Mouse (Mus musculus) hematopoietic stem cell, adult 5-6 weeks (primary cell): ENCODE results near the gene Lrrc19. TPM values are rescaled to one million over a fixed set of nuclear protein-coding genes. Genes with fewer than 3 reads are reported as not detected.

ENCODE experiments used
- ATAC-seq, 2 experiments: fragments of 125-278 bp in 1 of 2; replicated peaks in 1 of 2; 2 replicates each; pipeline ENCODE4 v1.8.0; 2016 to 2017; ENCODE audit warnings: inconsistent platforms in 2 of 2, mild to moderate bottlenecking in 2 of 2, moderate number of reproducible peaks in 2 of 2, low read depth in 1 of 2, moderate TSS enrichment in 1 of 2; ENCODE audit not compliant: low FRiP score in 2 of 2, poor library complexity in 2 of 2, severe bottlenecking in 2 of 2, insufficient read depth in 1 of 2, low TSS enrichment in 1 of 2
- total RNA-seq: library from RNA; stranded (forward); fragments of 172-1452, 232-1000 nt; gene quantifications from 2 replicates; pipeline ENCODE4 v1.2.3, GENCODE M21; 2017

The Lrrc19 gene
- total RNA-seq, 1 experiment from 2014 or later = not detected

GRCm38 (mm10) chr4:94603031-94603629 is 46.8 kb downstream of the Lrrc19 start, which contains the start of gene Plaa:
TSS of gene Plaa (minus strand) at chr4:94603244.
- peak; percentile 97 to 98 for ATAC-seq

GRCm38 (mm10) chr4:94602496-94603030 is 47.4 kb downstream of the Lrrc19 start:
- peak; percentile 4 to 31; a peak in 3 of 4 replicates for ATAC-seq

- ATAC-seq = no peak
These were observed 48.5 kb downstream of the Lrrc19 start for GRCm38 (mm10) chr4:94601395-94601794.

- no peak for ATAC-seq
These were observed 57.2 kb downstream of the Lrrc19 start for GRCm38 (mm10) chr4:94592709-94593108.

- no peak for ATAC-seq
These were observed 58.1 kb downstream of the Lrrc19 start for GRCm38 (mm10) chr4:94591765-94592381.

Other genes starting within 250 kb of the Lrrc19 start
- gene Gm10306, start 93.6 kb downstream of the Lrrc19 start, total RNA-seq = not detected in 2 replicates
- gene Caap1, start 93.3 kb downstream of the Lrrc19 start, total RNA-seq = 22.0 and 30.4 TPM in 2 replicates
- gene Plaa, start 46.9 kb downstream of the Lrrc19 start, total RNA-seq = 97.0 and 111 TPM in 2 replicates
- 35.6 and 35.8 TPM in 2 replicates for gene Ift74, start 35.7 kb downstream of the Lrrc19 start, total RNA-seq
- gene Tek, start 89.1 kb upstream of the Lrrc19 start, total RNA-seq = 7.9 and 13.0 TPM in 2 replicates